Mouse (Mus musculus) T-cell, adult 2 months (primary cell): ENCODE results near the gene Msantd2.

Experiments used
- DNase-seq: peaks from one replicate; pipeline ENCODE4 v3.0.0; 2022; ENCODE audit warnings: low spot score

Msantd2 gene

GRCm38 (mm10) chr9:37488611-37489396 lies at the start of gene Msantd2:
Gene Msantd2 (plus strand): TSS chr9:37489319.
- peak; percentile 87 for DNase-seq

- DNase-seq, result no peak
Measured at GRCm38 (mm10) chr9:37452401-37452800, 36.7 kb upstream of the Msantd2 start.

- DNase-seq, result no peak
Measured at GRCm38 (mm10) chr9:37453328-37453727, 35.8 kb upstream of the Msantd2 start.

GRCm38 (mm10) chr9:37454011-37454492 lies 35.1 kb upstream of the Msantd2 start:
- DNase-seq, result no peak

- DNase-seq, result no peak
Measured at GRCm38 (mm10) chr9:37454991-37455390, 34.1 kb upstream of the Msantd2 start.

- DNase-seq, result no peak
Measured at GRCm38 (mm10) chr9:37455868-37456267, 33.3 kb upstream of the Msantd2 start.

- no peak for DNase-seq
Measured at GRCm38 (mm10) chr9:37456481-37456910, 32.6 kb upstream of the Msantd2 start.

- no peak for DNase-seq
Measured at GRCm38 (mm10) chr9:37457151-37457550, 32.0 kb upstream of the Msantd2 start.

- DNase-seq, result no peak
Measured at GRCm38 (mm10) chr9:37459665-37460042, 29.5 kb upstream of the Msantd2 start.

GRCm38 (mm10) chr9:37460043-37460960 lies 28.8 kb upstream of the Msantd2 start:
- DNase-seq, result no peak

- DNase-seq, result no peak
Measured at GRCm38 (mm10) chr9:37460961-37461340, 28.2 kb upstream of the Msantd2 start.

GRCm38 (mm10) chr9:37461571-37461970 lies 27.5 kb upstream of the Msantd2 start:
- DNase-seq, result no peak

GRCm38 (mm10) chr9:37462764-37463163 lies 26.4 kb upstream of the Msantd2 start:
- DNase-seq, result peak; percentile 43

GRCm38 (mm10) chr9:37473611-37474125 lies 15.5 kb upstream of the Msantd2 start:
- no peak for DNase-seq

GRCm38 (mm10) chr9:37474923-37475322 lies 14.2 kb upstream of the Msantd2 start:
- no peak for DNase-seq

GRCm38 (mm10) chr9:37485146-37485545 lies 4.0 kb upstream of the Msantd2 start:
- DNase-seq, result no peak

GRCm38 (mm10) chr9:37488041-37488440 lies 1.1 kb upstream of the Msantd2 start:
- DNase-seq, result no peak

- peak; percentile 39 for DNase-seq
Measured at GRCm38 (mm10) chr9:37489446-37490120, 464 bp downstream of the Msantd2 start.

GRCm38 (mm10) chr9:37495761-37496160 lies 6.6 kb downstream of the Msantd2 start:
- no peak for DNase-seq

GRCm38 (mm10) chr9:37496325-37496724 lies 7.2 kb downstream of the Msantd2 start:
- DNase-seq, result no peak

GRCm38 (mm10) chr9:37500201-37500600 lies 11.1 kb downstream of the Msantd2 start:
- DNase-seq, result no peak

- no peak for DNase-seq
Measured at GRCm38 (mm10) chr9:37501170-37501569, 12.1 kb downstream of the Msantd2 start.
